Mouse (Mus musculus) cerebellum, postnatal 14 days (tissue): ENCODE measurements around the gene Cmklr1.
"Not testable (repeated sequence)": the region's sequence is repeated elsewhere in the genome, so short reads cannot be mapped to it uniquely, and the experiment has no call there.

Experiments used
- DNase-seq, 2 experiments: peaks; one replicate each; pipeline ENCODE4 v3.0.0; 2021; ENCODE audit warnings: mixed read lengths in 2 of 2

The Cmklr1 gene

GRCm38 (mm10) chr5:113619151-113619550, 31.1 kb downstream of the Cmklr1 start:
- no peak for DNase-seq

DNA sequence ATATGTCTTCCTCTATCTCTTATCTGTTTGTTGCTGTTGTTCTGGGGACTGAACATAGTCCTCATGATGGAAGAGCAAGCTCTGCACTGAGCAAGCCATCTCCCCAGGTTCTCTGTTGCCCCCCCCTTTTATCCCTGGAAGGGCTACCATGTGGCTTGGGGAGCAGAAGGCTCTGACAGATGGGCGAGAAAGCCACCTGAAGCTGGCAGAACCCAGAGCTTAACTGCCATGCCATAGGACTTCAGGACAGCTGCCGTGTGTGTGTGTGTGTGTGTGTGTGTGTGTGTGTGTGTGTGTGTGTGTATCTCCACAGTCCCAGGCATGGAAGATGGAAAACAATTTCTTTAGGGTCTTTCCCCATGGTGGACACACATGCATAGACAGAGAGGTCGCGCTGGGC, 31.5 kb downstream of the Cmklr1 start:
- peak; percentile 68 to 71 for DNase-seq

GRCm38 (mm10) chr5:113611771-113612233, 38.4 kb downstream of the Cmklr1 start:
- no peak for DNase-seq

GRCm38 (mm10) chr5:113611131-113611530, 39.1 kb downstream of the Cmklr1 start:
- no peak for DNase-seq

- no peak for DNase-seq
These were observed 39.7 kb downstream of the Cmklr1 start for GRCm38 (mm10) chr5:113610490-113610889.

- DNase-seq: no peak
These were observed 40.3 kb downstream of the Cmklr1 start for GRCm38 (mm10) chr5:113609891-113610290.

DNA sequence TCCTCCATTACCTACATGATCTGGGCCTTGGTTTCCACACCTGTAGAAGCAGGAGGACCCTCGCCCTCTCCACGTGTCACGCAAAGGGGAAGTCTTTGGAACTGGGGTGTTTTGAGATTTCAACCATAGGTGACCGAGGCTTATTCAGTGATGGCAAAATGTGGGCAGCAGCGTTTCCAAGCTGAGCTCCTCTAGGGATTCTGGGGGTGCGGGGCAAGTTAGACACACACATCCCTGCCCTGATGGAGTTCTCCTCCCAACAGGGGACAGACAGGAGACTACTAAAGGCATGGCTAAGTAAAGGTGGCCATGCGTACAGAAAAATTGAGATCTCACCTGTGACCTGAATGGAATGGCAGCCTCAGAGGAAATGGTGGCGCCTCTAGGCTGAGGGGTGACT, 41.7 kb downstream of the Cmklr1 start:
- no peak for DNase-seq

DNA sequence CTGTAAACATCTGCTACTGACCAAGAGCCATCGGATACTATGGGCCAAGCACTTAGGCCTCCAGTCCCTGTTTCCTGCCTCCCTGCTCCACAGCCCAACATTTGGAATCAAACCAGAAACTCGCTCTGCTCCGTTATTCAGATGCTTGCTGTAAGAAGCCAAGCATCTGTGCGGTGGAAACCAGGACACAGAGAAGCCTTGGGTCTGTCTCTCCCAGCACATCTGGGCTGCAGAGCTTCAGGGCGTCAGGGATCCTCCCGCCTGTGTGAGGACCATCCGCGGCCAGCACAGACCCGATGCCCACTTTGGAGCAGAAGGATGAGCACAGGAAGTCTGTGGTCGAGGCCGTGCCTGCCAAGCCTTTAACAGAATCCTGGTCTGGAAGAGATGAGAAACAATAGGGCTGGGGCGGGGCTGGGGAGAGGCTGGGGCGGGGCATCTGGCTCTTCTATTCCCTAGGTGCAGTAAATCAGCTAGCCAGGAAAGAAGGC, 42.2 kb downstream of the Cmklr1 start:
- DNase-seq: peak; percentile 52 to 61

GRCm38 (mm10) chr5:113606961-113607785, 43.1 kb downstream of the Cmklr1 start:
- peak; percentile 74 to 76 for DNase-seq

- DNase-seq: no peak
These were observed 44.1 kb downstream of the Cmklr1 start for GRCm38 (mm10) chr5:113606121-113606520.

DNA sequence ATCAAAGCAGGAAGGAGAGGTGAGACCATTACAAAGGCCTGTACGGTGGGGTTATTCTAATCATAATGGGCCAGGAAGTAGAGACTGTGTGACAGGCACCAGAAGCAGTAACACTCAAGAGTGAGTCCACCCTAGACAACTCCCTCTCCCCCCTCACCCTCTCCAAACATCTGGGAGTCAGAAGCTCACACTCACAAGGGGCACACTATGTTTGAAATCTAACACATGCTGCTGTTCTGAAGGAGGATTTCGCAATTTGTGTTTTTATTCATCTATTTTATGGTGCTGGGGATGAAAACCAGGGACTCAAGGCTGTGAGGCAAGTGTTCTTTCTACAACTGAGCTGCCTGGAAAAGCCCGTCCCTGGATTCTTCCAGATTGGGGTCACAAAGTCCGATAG, 45.5 kb downstream of the Cmklr1 start:
- no peak for DNase-seq

GRCm38 (mm10) chr5:113603471-113603870, 46.8 kb downstream of the Cmklr1 start:
- peak; percentile 54 to 61 for DNase-seq

DNA sequence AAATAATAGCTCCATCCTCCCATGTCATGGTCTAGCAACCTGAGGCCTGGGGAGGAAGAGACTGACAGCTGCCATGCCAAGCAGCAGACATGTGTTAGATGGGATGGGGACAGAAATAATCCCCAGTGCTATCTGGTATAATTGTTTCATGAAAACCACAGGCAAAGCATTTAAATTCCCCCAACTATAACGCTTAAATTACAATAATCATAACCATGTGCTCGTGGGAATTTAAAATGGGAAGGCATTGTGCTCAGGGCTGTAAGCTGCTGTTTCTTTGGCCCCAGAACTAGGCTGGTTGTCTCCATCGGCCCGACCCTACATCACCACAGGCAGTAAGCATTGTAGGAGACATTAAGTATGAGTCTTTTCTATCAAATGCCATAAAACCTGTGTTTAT, 49.4 kb downstream of the Cmklr1 start:
- no peak for DNase-seq

GRCm38 (mm10) chr5:113600181-113600580, 50.0 kb downstream of the Cmklr1 start:
- no peak for DNase-seq

- no peak for DNase-seq
These were observed 53.4 kb downstream of the Cmklr1 start for GRCm38 (mm10) chr5:113596780-113597353.

DNA sequence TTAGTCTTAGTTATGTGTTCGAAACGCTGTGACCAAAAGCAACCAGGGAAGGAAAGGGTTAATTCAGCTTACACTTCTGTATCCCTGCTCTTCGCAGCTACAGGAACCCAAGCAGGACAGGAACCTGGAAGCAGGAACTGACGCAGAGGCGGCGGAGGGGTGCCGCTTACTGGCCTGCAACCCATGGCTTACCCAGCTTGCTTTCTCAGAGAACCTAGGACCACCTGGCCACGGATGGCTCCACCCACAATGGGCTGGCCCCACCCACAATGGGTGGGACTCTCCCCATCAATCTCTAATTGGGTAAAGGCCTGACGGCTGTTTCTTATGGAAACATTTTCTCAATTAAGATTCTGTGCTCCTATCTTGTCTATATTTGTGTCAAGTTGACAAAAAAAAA, 54.0 kb downstream of the Cmklr1 start:
- no peak for DNase-seq

GRCm38 (mm10) chr5:113593911-113594705, 56.1 kb downstream of the Cmklr1 start:
- DNase-seq: no peak

- no peak for DNase-seq
These were observed 58.4 kb downstream of the Cmklr1 start for GRCm38 (mm10) chr5:113591751-113592230.

DNA sequence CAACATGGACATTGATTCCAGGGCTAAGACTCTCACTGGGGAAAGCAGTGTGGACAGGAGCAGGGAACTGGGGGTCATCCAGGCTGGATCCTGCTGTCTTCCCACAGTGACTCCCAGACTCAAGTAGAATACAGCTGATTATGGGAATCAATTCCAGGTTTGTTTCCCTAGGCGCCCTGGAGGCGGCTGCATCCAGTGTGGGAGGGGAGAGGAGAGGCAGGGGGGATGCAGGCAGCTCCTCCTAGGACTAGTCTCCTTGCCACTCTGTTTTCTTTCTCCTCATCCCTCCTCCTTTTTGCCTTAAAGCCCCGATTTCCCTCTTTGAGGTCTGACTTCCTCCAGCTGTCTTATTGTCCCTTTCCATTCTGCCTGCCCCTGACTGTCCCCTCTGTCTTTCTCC, 59.1 kb downstream of the Cmklr1 start:
- DNase-seq: no peak

GRCm38 (mm10) chr5:113590010-113590640, 60.1 kb downstream of the Cmklr1 start:
- DNase-seq: peak in 1 of 2 experiments; percentile 60

- DNase-seq: not testable (repeated sequence)
These were observed 63.8 kb downstream of the Cmklr1 start for GRCm38 (mm10) chr5:113586458-113586849.

DNA sequence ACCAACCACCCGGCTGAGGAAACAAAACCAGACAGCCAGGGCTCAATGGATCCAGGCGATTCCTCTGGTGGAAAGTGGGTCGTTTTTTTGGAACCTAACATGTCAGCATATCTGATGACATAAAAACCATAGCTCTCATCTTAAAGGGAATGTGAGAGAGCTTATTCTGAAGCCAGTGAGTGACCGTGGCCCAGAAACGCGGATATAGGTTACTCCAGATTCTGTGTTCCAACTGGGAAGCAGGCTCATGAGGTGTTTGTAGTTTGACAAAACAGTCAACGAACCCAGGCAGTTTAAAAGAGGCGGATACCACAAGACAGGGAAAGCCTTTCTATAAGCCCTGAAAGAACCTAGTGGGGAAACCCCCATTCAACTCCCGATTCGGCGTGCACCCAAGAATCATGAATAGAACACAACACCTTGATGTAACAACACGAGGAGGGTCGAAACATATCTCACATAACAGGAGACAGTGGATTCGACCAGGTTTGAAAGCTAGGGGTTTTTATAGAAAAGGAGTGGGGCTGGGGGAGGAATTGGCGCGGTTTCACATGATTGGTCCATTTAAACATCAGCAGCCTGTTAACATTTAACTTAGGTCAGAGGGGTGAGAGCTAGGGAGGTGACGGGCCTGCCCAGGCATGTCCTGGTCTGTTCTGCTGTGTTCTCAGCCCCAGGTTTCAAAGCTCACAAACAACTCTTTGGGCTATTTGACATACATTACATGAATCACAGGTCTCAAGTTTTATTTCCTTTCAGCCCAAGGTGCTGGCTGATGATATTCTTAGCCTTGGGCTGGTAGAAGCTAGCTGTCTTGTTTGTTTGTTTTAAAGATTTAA, 64.4 kb downstream of the Cmklr1 start:
- DNase-seq: not testable (repeated sequence)
